Mouse (Mus musculus) forebrain, embryonic 14.5 days (tissue): ENCODE data around the gene Olfr1196. TPM values are rescaled to one million over a fixed set of nuclear protein-coding genes. Genes with fewer than 3 reads are reported as not detected.
"Not testable (repeated sequence)": the region's sequence is repeated elsewhere in the genome, so short reads cannot be mapped to it uniquely, and the experiment has no call there.

Source experiments
- ATAC-seq: fragments of 200-750 bp; cut with Nextera tagmentation; 2 replicates; pipeline ENCODE4 v1.8.0; 2017; ENCODE audit warnings: mild to moderate bottlenecking, moderate library complexity
- DNase-seq: peaks from one replicate; pipeline ENCODE4 v3.0.0-alpha.2; 2015; ENCODE audit warnings: low spot score
- H3K27ac ChIP-seq: fragments of 300-500 bp; sonication (generic); 2 replicates; pipeline ENCODE4 v1.5.1; 2014; ENCODE audit warnings: low read depth, mild to moderate bottlenecking, control low read depth, low read length, moderate library complexity
- H3K27me3 ChIP-seq: fragments of 300-500 bp; sonication (generic); replicated peaks from 2 replicates; pipeline ENCODE4 v1.6.1; 2014; ENCODE audit warnings: low read length, control low read depth, mixed read lengths; ENCODE audit not compliant: control insufficient read depth, insufficient read depth
- H3K36me3 ChIP-seq: fragments of 300-500 bp; sonication (generic); 2 replicates; pipeline ENCODE4 v1.6.1; 2014; ENCODE audit warnings: low read length, control low read depth; ENCODE audit not compliant: control insufficient read depth, insufficient read depth
- H3K4me1 ChIP-seq: fragments of 300-500 bp; sonication (generic); 2 replicates; pipeline ENCODE4 v1.6.1; 2014; ENCODE audit warnings: antibody characterized with exemption, low read length, control low read depth; ENCODE audit not compliant: control insufficient read depth, insufficient read depth
- H3K4me2 ChIP-seq: fragments of 300-500 bp; sonication (generic); 2 replicates; pipeline ENCODE4 v1.6.1; 2014; ENCODE audit warnings: mild to moderate bottlenecking, control low read depth, low read length
- H3K4me3 ChIP-seq: fragments of 300-500 bp; sonication (generic); 2 replicates; pipeline ENCODE4 v1.5.1; 2014; ENCODE audit warnings: low read depth, low read length, control low read depth
- H3K9ac ChIP-seq: fragments of 300-500 bp; sonication (generic); 2 replicates; pipeline ENCODE4 v1.6.1; 2014; ENCODE audit warnings: mild to moderate bottlenecking, low read length, control low read depth, moderate library complexity
- H3K9me3 ChIP-seq: fragments of 300-500 bp; sonication (generic); replicated peaks from 2 replicates; pipeline ENCODE4 v1.6.1; 2016; ENCODE audit warnings: low read length, control low read depth, mixed read lengths; ENCODE audit not compliant: control insufficient read depth
- WGBS: fragments of 180-500 bp; shearing (Covaris S2); extraction: QIAGEN DNeasy Blood & Tissue Kit; methylation state at CpG from one replicate; pipeline ENCODE4 v1.1.7; 2014; 5-methylcytosine and 5-hydroxymethylcytosine counted together
- polyA plus RNA-seq: library from polyadenylated mRNA; unstranded; fragments of >200 nt; fragmentation: Nextera tagmentation; extraction: Ambion mirVana; gene quantifications from 2 replicates; pipeline ENCODE4 v1.2.1, GENCODE M21; 2014

The Olfr1196 gene
- not detected in 2 replicates for polyA plus RNA-seq

- Histone ChIP-seq H3K36me3 (no peaks in the 10 kb centered on the region), H3K27me3 (no peaks in the 10 kb centered on the region), H3K4me3 (no peak within 1 kb of the TSS), H3K9me3 (no peaks in the 10 kb centered on the region), H3K4me2 (no peak within 1 kb of the TSS), H3K9ac (no peak within 1 kb of the TSS), H3K27ac (no peak within 1 kb of the TSS), H3K4me1 (no peaks in the 10 kb centered on the region)
- ATAC-seq (no peak), DNase-seq (no peak)
- WGBS, result 82% methylated on average over 2 of the region's 2 CpGs
Observed at GRCm38 (mm10) chr2:88704497-88704896, at the start of gene Olfr1196. Gene Olfr1196, minus strand, starts transcription at chr2:88704597.

GRCm38 (mm10) chr2:88751270-88751669, 46.9 kb upstream of the Olfr1196 start, which contains the start of gene Olfr1198:
Gene Olfr1198, minus strand, starts transcription at chr2:88751370.
- Histone ChIP-seq H3K4me2 (no peak within 1 kb of the TSS), H3K9ac (no peak within 1 kb of the TSS), H3K36me3 (no peaks in the 10 kb centered on the region), H3K4me1 (no peaks in the 10 kb centered on the region), H3K27me3 (no peaks in the 10 kb centered on the region), H3K9me3 (no peaks in the 10 kb centered on the region), H3K4me3 (no peak within 1 kb of the TSS), H3K27ac (no peak within 1 kb of the TSS)
- ATAC-seq (no peak), DNase-seq (no peak)
- WGBS, result 97% methylated on average over 2 of the region's 2 CpGs

- Histone ChIP-seq H3K9me3 (no peaks in the 10 kb centered on the region), H3K4me2 (no peak overlapping the region), H3K27ac (no peak overlapping the region), H3K4me3 (no peak overlapping the region), H3K36me3 (no peaks in the 10 kb centered on the region), H3K4me1 (no peaks in the 10 kb centered on the region), H3K9ac (no peak overlapping the region), H3K27me3 (no peaks in the 10 kb centered on the region)
- no peak for ATAC-seq
- WGBS, result 51% methylated on average over 3 of the region's 3 CpGs
- no peak for DNase-seq
Observed at GRCm38 (mm10) chr2:88743379-88743778, 39.0 kb upstream of the Olfr1196 start.

GRCm38 (mm10) chr2:88732266-88732665, 27.9 kb upstream of the Olfr1196 start, which contains the start of gene Olfr1197:
Gene Olfr1197, minus strand, starts transcription at chr2:88732366.
- WGBS, result 95% methylated on average over 1 of the region's 1 CpGs
- H3K27me3 ChIP-seq, result no peaks in the 10 kb centered on the region
- ATAC-seq, result no peak
- no peak within 1 kb of the TSS for H3K4me3 ChIP-seq
- H3K36me3 ChIP-seq, result no peaks in the 10 kb centered on the region
- H3K4me1 ChIP-seq, result no peaks in the 10 kb centered on the region
- H3K9ac ChIP-seq, result no peak within 1 kb of the TSS
- H3K27ac ChIP-seq, result no peak within 1 kb of the TSS
- H3K4me2 ChIP-seq, result no peak within 1 kb of the TSS
- no peak for DNase-seq
- no peaks in the 10 kb centered on the region for H3K9me3 ChIP-seq

GRCm38 (mm10) chr2:88689087-88689486, 15.3 kb downstream of the Olfr1196 start, which contains the start of gene Olfr1195:
Gene Olfr1195, minus strand, starts transcription at chr2:88689187.
- H3K9ac ChIP-seq, result no peak within 1 kb of the TSS
- no peaks in the 10 kb centered on the region for H3K9me3 ChIP-seq
- no peak within 1 kb of the TSS for H3K4me3 ChIP-seq
- DNase-seq (no peak), ATAC-seq (no peak)
- H3K4me2 ChIP-seq, result no peak within 1 kb of the TSS
- no peaks in the 10 kb centered on the region for H3K36me3 ChIP-seq
- H3K27me3 ChIP-seq, result no peaks in the 10 kb centered on the region
- H3K4me1 ChIP-seq, result no peaks in the 10 kb centered on the region
- no peak within 1 kb of the TSS for H3K27ac ChIP-seq

GRCm38 (mm10) chr2:88675328-88675727, 29.1 kb downstream of the Olfr1196 start, which contains the start of gene Olfr1193:
Gene Olfr1193, plus strand, starts transcription at chr2:88675628.
- H3K36me3 ChIP-seq, DNase-seq, H3K4me1 ChIP-seq, H3K9me3 ChIP-seq, H3K9ac ChIP-seq, H3K27me3 ChIP-seq, H3K27ac ChIP-seq, H3K4me3 ChIP-seq, H3K4me2 ChIP-seq, ATAC-seq: not testable (repeated sequence)

- Histone ChIP-seq H3K27me3 (no peaks in the 10 kb centered on the region), H3K4me2 (no peak within 1 kb of the TSS), H3K27ac (no peak within 1 kb of the TSS), H3K9me3 (no peaks in the 10 kb centered on the region), H3K9ac (no peak within 1 kb of the TSS), H3K4me1 (no peaks in the 10 kb centered on the region), H3K4me3 (no peak within 1 kb of the TSS), H3K36me3 (no peaks in the 10 kb centered on the region)
- ATAC-seq (no peak), DNase-seq (no peak)
- 57% methylated on average over 1 of the region's 1 CpGs for WGBS
Observed at GRCm38 (mm10) chr2:88648209-88648608, 56.2 kb downstream of the Olfr1196 start, which contains the start of gene Olfr1192-ps1. Gene Olfr1192-ps1, plus strand, starts transcription at chr2:88648509.

Other genes starting within 250 kb of the Olfr1196 start
- not detected in 2 replicates for gene Olfr1183, start 249.7 kb downstream of the Olfr1196 start, polyA plus RNA-seq
- not detected in 2 replicates for gene Olfr1184, start 221.0 kb downstream of the Olfr1196 start, polyA plus RNA-seq
- gene Olfr1185-ps1, start 211.3 kb downstream of the Olfr1196 start, polyA plus RNA-seq, result not detected in 2 replicates
- not detected in 2 replicates for gene Olfr1186, start 186.0 kb downstream of the Olfr1196 start, polyA plus RNA-seq
- not detected in 2 replicates for gene Olfr1188, start 147.7 kb downstream of the Olfr1196 start, polyA plus RNA-seq
- gene Olfr1189, start 118.1 kb downstream of the Olfr1196 start, polyA plus RNA-seq, result not detected in 2 replicates
- not detected in 2 replicates for gene Olfr1191-ps1, start 64.1 kb downstream of the Olfr1196 start, polyA plus RNA-seq
- not detected in 2 replicates for gene Olfr1192-ps1, start 56.1 kb downstream of the Olfr1196 start, polyA plus RNA-seq
- gene Olfr1193, start 29.0 kb downstream of the Olfr1196 start, polyA plus RNA-seq, result not detected in 2 replicates
- gene Olfr1195, start 15.4 kb downstream of the Olfr1196 start, polyA plus RNA-seq, result not detected in 2 replicates
- not detected in 2 replicates for gene Olfr1197, start 27.8 kb upstream of the Olfr1196 start, polyA plus RNA-seq
- not detected in 2 replicates for gene Olfr1198, start 46.8 kb upstream of the Olfr1196 start, polyA plus RNA-seq
- gene Olfr1199, start 55.9 kb upstream of the Olfr1196 start, polyA plus RNA-seq, result not detected in 2 replicates
- gene Olfr1200, start 65.9 kb upstream of the Olfr1196 start, polyA plus RNA-seq, result not detected in 2 replicates
- not detected in 2 replicates for gene Olfr1201, start 88.4 kb upstream of the Olfr1196 start, polyA plus RNA-seq
- gene Olfr1202, start 109.9 kb upstream of the Olfr1196 start, polyA plus RNA-seq, result not detected in 2 replicates
- gene Olfr1205, start 125.1 kb upstream of the Olfr1196 start, polyA plus RNA-seq, result not detected in 2 replicates
- gene Olfr1204, start 144.7 kb upstream of the Olfr1196 start, polyA plus RNA-seq, result not detected in 2 replicates
- gene Olfr1206, start 158.6 kb upstream of the Olfr1196 start, polyA plus RNA-seq, result not detected in 2 replicates
- gene Olfr1208, start 197.7 kb upstream of the Olfr1196 start, polyA plus RNA-seq, result not detected in 2 replicates
- gene Olfr1209, start 210.6 kb upstream of the Olfr1196 start, polyA plus RNA-seq, result not detected in 2 replicates
- not detected in 2 replicates for gene Olfr1211, start 233.5 kb upstream of the Olfr1196 start, polyA plus RNA-seq
- not detected in 2 replicates for gene Olfr1212, start 249.4 kb upstream of the Olfr1196 start, polyA plus RNA-seq